Mouse (Mus musculus): ENCODE measurements around the gene Rundc3b.

Gene Rundc3b

GRCm38 (mm10) chr5:8488701-8489297 is 134.0 kb downstream of the Rundc3b start:
- no peak for DNase-seq (ENCODE audit: low spot score in 2 of 2)

GRCm38 (mm10) chr5:8487989-8488700 is 134.6 kb downstream of the Rundc3b start:
- DNase-seq (ENCODE audit: low spot score in 2 of 2), result no peak

GRCm38 (mm10) chr5:8456561-8456960 is 166.2 kb downstream of the Rundc3b start:
- no peak for DNase-seq (ENCODE audit: low spot score in 2 of 2)

- no peak for DNase-seq (ENCODE audit: low spot score in 2 of 2)
These were observed 167.2 kb downstream of the Rundc3b start for GRCm38 (mm10) chr5:8455565-8455964.

Data from spleen, postnatal 36 days (tissue).